In the genomic region with DNA sequence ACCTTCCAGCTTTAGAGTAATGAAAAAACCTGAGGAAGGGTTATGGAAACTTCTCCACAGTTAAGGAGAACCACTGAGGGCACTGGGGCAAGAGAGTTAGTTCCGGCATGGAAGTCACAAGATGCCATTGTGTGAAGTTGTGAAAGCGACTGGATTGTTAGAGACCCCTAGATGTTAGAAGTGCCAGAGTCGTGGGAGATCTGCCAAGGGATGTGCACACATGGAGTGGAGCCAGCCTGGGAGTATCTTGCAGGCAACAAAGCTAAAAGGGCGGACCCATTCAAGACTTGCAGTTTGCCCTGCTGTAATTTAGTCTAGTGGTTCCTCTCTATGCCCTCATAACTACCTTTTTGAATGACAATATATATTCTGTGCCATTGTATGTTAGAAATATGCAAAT, we compare ENCODE assay signal across 24 mouse cellular contexts. TPM values are rescaled to one million over a fixed set of nuclear protein-coding genes. Genes with fewer than 3 reads are reported as not detected.
A peak's percentile ranks its signal among the peaks of the same experiment; 100 is the strongest.
DNase-seq lines count a peak whose midpoint lies in the region; ATAC-seq and TF ChIP-seq lines count a peak whose summit lies in the region.
"Had no signal": no experiment of that assay in that cellular context is flagged by ENCODE, and none has a peak within 500 bp of the region (broad histone marks: within the 10 kb centered on the region; RNA-seq: fewer than 3 reads in every experiment).

No protein-coding gene starts in this region.

- no peak overlapping the region for H3K9ac ChIP-seq in hindbrain, postnatal 0 days (replicated peaks; ENCODE audit: low read length)
- no peak overlapping the region for H3K9ac ChIP-seq in hindbrain, embryonic 16.5 days (ENCODE audit: low read depth, low read length)
- H3K9ac ChIP-seq in lung, embryonic 14.5 days, result no peak overlapping the region
- no peak overlapping the region for H3K9ac ChIP-seq in midbrain, postnatal 0 days (replicated peaks; ENCODE audit: low read length, poor library complexity, severe bottlenecking)
- H3K9ac ChIP-seq in midbrain, embryonic 16.5 days (ENCODE audit: low read depth, low read length), result no peak overlapping the region
- H3K9ac ChIP-seq: embryonic facial prominence, embryonic 13.5 days; embryonic facial prominence, embryonic 15.5 days; forebrain, embryonic 12.5 days had no signal

- no peaks in the 10 kb centered on the region for H3K36me3 ChIP-seq in hindbrain, postnatal 0 days (ENCODE audit: insufficient read depth, low read length)
- H3K36me3 ChIP-seq in hindbrain, embryonic 16.5 days (ENCODE audit: control insufficient read depth, insufficient read depth, low read length), result no peaks in the 10 kb centered on the region
- H3K36me3 ChIP-seq in lung, embryonic 14.5 days (ENCODE audit: insufficient read depth), result peaks cover 18% of the 10 kb centered on the region; the same call in 1 of the 2 replicates
- 0 out of 2 replicates have a peak, but pooled peaks cover 5% of the 10 kb centered on the region for H3K36me3 ChIP-seq in midbrain, postnatal 0 days (ENCODE audit: insufficient read depth, low read length)
- H3K36me3 ChIP-seq in midbrain, embryonic 16.5 days (ENCODE audit: control insufficient read depth, insufficient read depth, low read length), result peaks cover 2% of the 10 kb centered on the region
- H3K36me3 ChIP-seq: embryonic facial prominence, embryonic 15.5 days; forebrain, embryonic 12.5 days had no signal

- peak; percentile 51 for DNase-seq in hindbrain, postnatal 0 days (ENCODE audit: low spot score)
- peak; percentile 61 for DNase-seq in lung, embryonic 14.5 days
- no peak for DNase-seq in lung, adult 18-20 months
- DNase-seq in lung, postnatal 10 days, result peak; percentile 30
- no peak for DNase-seq in lung, postnatal 14 days
- peak; percentile 36 for DNase-seq in midbrain, postnatal 0 days (ENCODE audit: low spot score)
- DNase-seq: adrenal gland, adult 2 months; adrenal gland, postnatal 10 days; adrenal gland, postnatal 25 days; cerebellum, adult 11 months; cerebellum, adult 18-20 months; cerebellum, adult 8-10 months; cerebellum, adult 9-11 months; cerebellum, postnatal 25 days; embryo, embryonic 11 days had no signal

- 46% methylated on average over 4 of the region's 4 CpGs for WGBS in hindbrain, postnatal 0 days
- 69% methylated on average over 4 of the region's 4 CpGs for WGBS in hindbrain, embryonic 16.5 days
- 77% methylated on average over 4 of the region's 4 CpGs for WGBS in lung, embryonic 14.5 days
- 89% methylated on average over 4 of the region's 4 CpGs for WGBS in midbrain, postnatal 0 days
- WGBS in midbrain, embryonic 16.5 days, result 89% methylated on average over 4 of the region's 4 CpGs

- TF ChIP-seq CTCF in hindbrain, postnatal 0 days (IDR thresholded peaks at IDR 0.05; ENCODE audit: low read depth), result no peak
- TF ChIP-seq CTCF in lung, embryonic 14.5 days (IDR thresholded peaks at IDR 0.05; ENCODE audit: low read depth), result no peak
- TF ChIP-seq CTCF in midbrain, postnatal 0 days (IDR thresholded peaks at IDR 0.05), result no peak

- no peaks in the 10 kb centered on the region for H3K9me3 ChIP-seq in hindbrain, postnatal 0 days (ENCODE audit: low read length)
- no peaks in the 10 kb centered on the region for H3K9me3 ChIP-seq in hindbrain, embryonic 16.5 days (ENCODE audit: control insufficient read depth, low read length)
- no peaks in the 10 kb centered on the region for H3K9me3 ChIP-seq in lung, embryonic 14.5 days (ENCODE audit: low read depth, low read length)
- no peaks in the 10 kb centered on the region for H3K9me3 ChIP-seq in midbrain, postnatal 0 days (ENCODE audit: low read length)
- H3K9me3 ChIP-seq in midbrain, embryonic 16.5 days (replicated peaks; ENCODE audit: control insufficient read depth, low read length, poor library complexity, severe bottlenecking), result no peaks in the 10 kb centered on the region
- H3K9me3 ChIP-seq: embryonic facial prominence, embryonic 13.5 days; embryonic facial prominence, embryonic 15.5 days; forebrain, embryonic 10.5 days; forebrain, embryonic 12.5 days had no signal

- no peak overlapping the region for H3K4me3 ChIP-seq in hindbrain, postnatal 0 days (ENCODE audit: low read length)
- H3K4me3 ChIP-seq in hindbrain, embryonic 16.5 days (ENCODE audit: low read length), result no peak overlapping the region
- H3K4me3 ChIP-seq in lung, embryonic 14.5 days (ENCODE audit: low read depth, low read length), result no peak overlapping the region
- H3K4me3 ChIP-seq in midbrain, postnatal 0 days (ENCODE audit: low read depth, low read length), result no peak overlapping the region
- H3K4me3 ChIP-seq in midbrain, embryonic 16.5 days (ENCODE audit: low read depth, low read length), result no peak overlapping the region
- H3K4me3 ChIP-seq: embryonic facial prominence, embryonic 13.5 days; embryonic facial prominence, embryonic 15.5 days; erythroblast, embryonic 14.5 days; forebrain, embryonic 10.5 days; forebrain, embryonic 12.5 days had no signal

- ATAC-seq in hindbrain, postnatal 0 days, result no peak
- ATAC-seq in hindbrain, embryonic 16.5 days, result no peak
- ATAC-seq in lung, embryonic 14.5 days (ENCODE audit: insufficient read depth), result no peak
- no peak for ATAC-seq in midbrain, postnatal 0 days (ENCODE audit: low FRiP score)
- ATAC-seq in midbrain, embryonic 16.5 days, result no peak
- ATAC-seq: forebrain, embryonic 14.5 days; forebrain, embryonic 16.5 days had no signal

- H3K27ac ChIP-seq in hindbrain, postnatal 0 days, result no peak overlapping the region
- H3K27ac ChIP-seq in hindbrain, embryonic 16.5 days (ENCODE audit: low read depth, low read length), result no peak overlapping the region
- H3K27ac ChIP-seq in lung, embryonic 14.5 days (ENCODE audit: low read depth), result no peak overlapping the region
- no peak overlapping the region for H3K27ac ChIP-seq in midbrain, postnatal 0 days (ENCODE audit: low read depth, low read length)
- H3K27ac ChIP-seq in midbrain, embryonic 16.5 days (ENCODE audit: low read length), result no peak overlapping the region
- H3K27ac ChIP-seq: embryonic facial prominence, embryonic 13.5 days; embryonic facial prominence, embryonic 15.5 days; forebrain, embryonic 10.5 days; forebrain, embryonic 12.5 days had no signal

- H3K27me3 ChIP-seq in hindbrain, postnatal 0 days (ENCODE audit: insufficient read depth, low read length), result no peaks in the 10 kb centered on the region
- H3K27me3 ChIP-seq in hindbrain, embryonic 16.5 days (replicated peaks; ENCODE audit: control insufficient read depth, insufficient read depth, low read length), result no peaks in the 10 kb centered on the region
- no peaks in the 10 kb centered on the region for H3K27me3 ChIP-seq in lung, embryonic 14.5 days (ENCODE audit: insufficient read depth, low read length)
- no peaks in the 10 kb centered on the region for H3K27me3 ChIP-seq in midbrain, postnatal 0 days (ENCODE audit: insufficient read depth, low read length)
- no peaks in the 10 kb centered on the region for H3K27me3 ChIP-seq in midbrain, embryonic 16.5 days (ENCODE audit: control insufficient read depth, insufficient read depth, low read depth, low read length)
- H3K27me3 ChIP-seq: embryonic facial prominence, embryonic 13.5 days; embryonic facial prominence, embryonic 15.5 days; forebrain, embryonic 12.5 days had no signal

- no peak overlapping the region for H3K4me2 ChIP-seq in hindbrain, postnatal 0 days (ENCODE audit: low read depth, low read length)
- no peak overlapping the region for H3K4me2 ChIP-seq in hindbrain, embryonic 16.5 days (ENCODE audit: low read length)
- no peak overlapping the region for H3K4me2 ChIP-seq in lung, embryonic 14.5 days
- no peak overlapping the region for H3K4me2 ChIP-seq in midbrain, postnatal 0 days (ENCODE audit: low read depth, low read length, poor library complexity, severe bottlenecking)
- no peak overlapping the region for H3K4me2 ChIP-seq in midbrain, embryonic 16.5 days (ENCODE audit: low read length)
- H3K4me2 ChIP-seq: embryonic facial prominence, embryonic 13.5 days; embryonic facial prominence, embryonic 15.5 days; forebrain, embryonic 12.5 days had no signal

- H3K4me1 ChIP-seq in hindbrain, postnatal 0 days (ENCODE audit: insufficient read depth, low read length), result no peaks in the 10 kb centered on the region; the same call in 1 of the 2 replicates
- peaks cover 2% of the 10 kb centered on the region for H3K4me1 ChIP-seq in hindbrain, embryonic 16.5 days (ENCODE audit: control insufficient read depth, insufficient read depth, low read depth, low read length)
- H3K4me1 ChIP-seq in lung, embryonic 14.5 days (ENCODE audit: insufficient read depth), result peaks cover 17% of the 10 kb centered on the region
- no peaks in the 10 kb centered on the region; the same call in 1 of the 2 replicates for H3K4me1 ChIP-seq in midbrain, postnatal 0 days (ENCODE audit: insufficient read depth, low read length)
- H3K4me1 ChIP-seq in midbrain, embryonic 16.5 days (ENCODE audit: control insufficient read depth, insufficient read depth, low read length), result 0 out of 2 replicates have a peak, but pooled peaks cover 5% of the 10 kb centered on the region

RNA-seq across cellular contexts. Expression of a gene that starts 25.1 kb away (rescaled TPM):
- 35.0 and 45.2 TPM in 2 replicates for total RNA-seq in hindbrain, postnatal 0 days (2014; rRNA removed)
- 20.5 and 20.8 TPM in 2 replicates for polyA plus RNA-seq in hindbrain, postnatal 0 days (2015; fragmentation: Nextera tagmentation; extraction: Ambion mirVana)
- 25.3 and 27.9 TPM in 2 replicates for polyA plus RNA-seq in hindbrain, embryonic 16.5 days (2015; fragmentation: Nextera tagmentation; extraction: Ambion mirVana)
- polyA plus RNA-seq in lung, embryonic 14.5 days (2014; fragmentation: Nextera tagmentation; extraction: Ambion mirVana), result 65.6 and 67.1 TPM in 2 replicates
- total RNA-seq in midbrain, postnatal 0 days (2014; rRNA removed), result 47.0 and 56.7 TPM in 2 replicates
- polyA plus RNA-seq in midbrain, postnatal 0 days (2015; fragmentation: Nextera tagmentation; extraction: Ambion mirVana), result 18.3 and 19.6 TPM in 2 replicates
- 25.4 and 25.5 TPM in 2 replicates for polyA plus RNA-seq in midbrain, embryonic 16.5 days (2015; fragmentation: Nextera tagmentation; extraction: Ambion mirVana)

RNA-seq across cellular contexts. Expression of a gene that starts 51.4 kb away (rescaled TPM):
- 25.8 and 27.4 TPM in 2 replicates for total RNA-seq in hindbrain, postnatal 0 days (2014; rRNA removed)
- polyA plus RNA-seq in hindbrain, postnatal 0 days (2015; fragmentation: Nextera tagmentation; extraction: Ambion mirVana), result 6.4 and 7.4 TPM in 2 replicates
- 7.0 TPM in 2 replicates for polyA plus RNA-seq in hindbrain, embryonic 16.5 days (2015; fragmentation: Nextera tagmentation; extraction: Ambion mirVana)
- 7.5 and 7.8 TPM in 2 replicates for polyA plus RNA-seq in lung, embryonic 14.5 days (2014; fragmentation: Nextera tagmentation; extraction: Ambion mirVana)
- 27.0 and 31.5 TPM in 2 replicates for total RNA-seq in midbrain, postnatal 0 days (2014; rRNA removed)
- 5.5 and 6.6 TPM in 2 replicates for polyA plus RNA-seq in midbrain, postnatal 0 days (2015; fragmentation: Nextera tagmentation; extraction: Ambion mirVana)
- polyA plus RNA-seq in midbrain, embryonic 16.5 days (2015; fragmentation: Nextera tagmentation; extraction: Ambion mirVana), result 7.8 and 7.9 TPM in 2 replicates

Comparison
In these comparisons a context has a peak if more than half of its experiments do, and no peak if none do; other contexts are left out.
1. DNase-seq: peak in hindbrain, postnatal 0 days (single experiment), lung, embryonic 14.5 days (single experiment), lung, postnatal 10 days (single experiment) and midbrain, postnatal 0 days (single experiment); none in lung, adult 18-20 months (0 of 2) and lung, postnatal 14 days (single experiment).